Mouse (Mus musculus) CD8-positive naive resting alpha-beta T cell, adult 2 months (primary cell): ENCODE results near the gene Fbxl8.
"Not testable (repeated sequence)": the region's sequence is repeated elsewhere in the genome, so short reads cannot be mapped to it uniquely, and the experiment has no call there.

Experiments used
- DNase-seq, 2 experiments: peaks; one replicate each; pipeline ENCODE4 v3.0.0; 2022; ENCODE audit warnings: low read depth in 2 of 2, low spot score in 2 of 2

The Fbxl8 gene

GRCm38 (mm10) chr8:105264024-105264982, at the start of gene Fbxl8, which contains the start of gene Tradd:
TSS of gene Fbxl8 (plus strand) at chr8:105264648.
TSS of gene Tradd (minus strand) at chr8:105264609.
- peak; percentile 49 to 58 for DNase-seq

- DNase-seq = peak; percentile 6 to 56
These were observed 46.4 kb upstream of the Fbxl8 start for GRCm38 (mm10) chr8:105217926-105218522.

DNA sequence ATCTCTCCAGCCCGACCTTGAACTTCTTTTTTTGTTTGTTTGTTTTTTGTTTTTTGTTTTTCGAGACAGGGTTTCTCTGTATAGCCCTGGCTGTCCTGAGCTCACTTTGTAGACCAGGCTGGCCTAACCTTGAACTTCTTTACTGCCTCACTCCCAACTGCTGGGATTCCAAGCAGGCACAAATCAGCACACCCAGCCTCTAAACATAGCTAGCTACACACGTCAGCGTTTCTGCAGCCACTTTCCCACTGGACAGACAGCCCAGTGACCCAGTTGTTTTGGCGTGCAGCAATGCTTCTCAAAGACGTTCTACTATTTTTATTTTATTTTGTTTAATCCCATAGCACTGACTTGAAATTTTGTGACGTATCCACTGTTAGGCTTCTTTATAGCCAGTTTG, 40.6 kb upstream of the Fbxl8 start:
- DNase-seq = no peak

- DNase-seq = peak; percentile 92 to 97
These were observed 39.8 kb upstream of the Fbxl8 start, which contains the start of gene D230025D16Rik for GRCm38 (mm10) chr8:105224413-105225271. TSS of gene D230025D16Rik (plus strand) at chr8:105225145.

DNA sequence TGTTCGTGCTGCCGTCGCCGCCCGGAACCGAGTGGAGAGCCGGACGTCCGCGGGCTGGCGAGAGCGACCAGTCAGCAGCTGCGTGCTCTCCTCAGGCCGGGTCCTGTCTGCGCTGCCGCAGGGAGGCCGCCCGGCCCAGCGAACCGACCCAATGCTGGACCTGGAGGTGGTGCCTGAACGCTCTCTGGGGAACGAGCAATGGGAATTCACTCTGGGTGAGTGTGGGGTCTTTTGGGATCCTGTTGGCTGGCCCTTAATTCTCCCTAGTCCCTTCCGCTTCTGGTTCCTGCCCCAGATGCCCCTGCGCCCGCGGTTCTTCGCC, 39.2 kb upstream of the Fbxl8 start:
- DNase-seq = no peak

DNA sequence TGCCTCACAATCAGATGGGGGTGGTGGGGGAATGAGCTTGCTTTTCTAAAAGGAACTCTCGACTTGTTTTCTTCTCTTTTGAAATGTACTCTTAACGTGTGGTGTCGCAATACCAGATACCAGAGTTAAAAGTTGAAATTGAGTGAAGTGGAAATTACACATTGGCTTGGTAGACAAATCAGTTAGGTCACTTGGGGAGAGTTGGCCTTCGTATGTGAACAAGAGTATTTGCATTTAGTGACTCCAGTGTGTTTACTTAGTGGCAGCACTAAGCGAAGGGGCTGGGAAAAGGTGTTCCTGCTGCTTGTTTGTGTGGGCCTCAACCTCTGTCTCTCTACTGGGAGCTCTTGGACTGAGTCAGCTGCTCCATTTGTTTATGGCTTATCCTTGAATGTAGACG, 38.5 kb upstream of the Fbxl8 start:
- no peak for DNase-seq

DNA sequence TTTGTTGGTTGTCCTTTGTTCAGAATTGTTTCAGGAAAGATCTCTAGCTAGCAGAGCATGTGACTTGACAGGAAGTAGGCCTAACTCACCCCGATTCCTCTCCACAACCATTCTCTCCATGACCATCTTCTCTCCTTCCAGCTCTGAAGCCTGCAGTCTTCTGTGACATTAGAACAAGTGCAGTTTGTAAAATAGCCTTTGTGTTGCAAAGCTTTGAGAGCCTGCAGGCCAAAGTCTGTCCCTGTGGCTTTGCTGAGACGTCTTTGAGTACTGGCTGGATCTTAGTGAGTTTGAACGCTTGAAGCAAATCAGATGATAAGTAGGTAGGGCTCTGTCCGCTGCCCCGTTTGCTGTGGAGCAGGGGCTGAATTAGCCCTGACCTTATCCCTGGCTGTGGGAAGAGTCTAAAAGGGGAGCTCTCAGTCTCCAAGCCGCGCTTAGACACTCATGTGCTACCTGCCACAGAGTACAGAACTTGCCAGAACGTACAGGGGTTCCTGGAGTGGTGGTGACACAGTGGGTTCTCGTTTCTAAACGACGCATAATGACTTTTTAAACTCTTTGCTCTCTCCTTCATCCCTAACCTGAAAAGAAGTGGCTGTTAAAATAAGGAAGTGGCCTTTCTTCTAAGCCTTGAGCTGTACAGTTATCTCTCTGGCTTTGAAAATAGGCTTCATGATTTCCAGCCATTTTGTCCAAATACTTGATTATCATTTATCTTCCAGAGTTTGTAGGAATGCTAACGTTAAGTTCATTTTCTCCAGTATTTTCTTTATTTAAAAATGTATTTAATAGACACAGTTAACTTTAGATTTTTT, 32.7 kb upstream of the Fbxl8 start:
- DNase-seq = no peak

- not testable (repeated sequence) for DNase-seq
These were observed 32.1 kb upstream of the Fbxl8 start for GRCm38 (mm10) chr8:105232321-105232693.

DNA sequence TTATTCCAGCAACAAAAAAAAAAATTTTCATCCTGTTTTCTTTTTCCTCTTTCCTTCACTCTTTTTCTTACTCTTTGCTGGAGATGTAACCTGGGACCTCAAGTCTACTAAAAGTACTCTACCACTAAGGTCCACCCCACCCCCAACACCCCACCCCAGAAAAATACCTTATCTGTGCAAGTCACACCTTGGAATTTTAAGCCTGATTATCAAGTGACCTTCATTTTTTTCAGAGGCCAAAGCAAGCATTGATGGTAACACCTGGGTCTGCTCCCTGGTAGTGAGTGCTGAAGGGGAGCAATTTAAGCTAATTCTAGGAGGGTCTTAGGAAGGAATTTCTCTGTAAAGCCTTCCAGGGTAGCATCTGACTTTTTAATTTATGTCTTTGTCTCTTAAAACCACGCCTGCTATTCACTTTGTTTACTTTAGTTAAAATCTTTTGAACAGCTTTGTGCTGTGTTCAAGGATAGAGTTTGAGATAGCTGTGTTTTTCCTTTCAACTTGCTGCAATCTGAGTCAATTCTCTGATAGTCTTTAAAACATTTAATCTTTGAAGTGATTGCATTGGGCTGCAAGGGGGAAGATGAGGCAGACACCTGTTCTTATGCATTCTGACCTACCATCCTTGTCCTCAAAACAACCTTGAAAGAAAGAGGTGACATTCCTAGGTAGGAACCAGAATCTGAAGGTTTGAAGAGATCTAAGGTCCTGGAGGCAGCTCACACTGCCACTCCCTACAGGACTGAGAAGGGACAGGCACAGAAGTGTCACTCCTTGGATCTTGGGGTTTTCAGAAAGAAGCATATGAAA, 31.1 kb upstream of the Fbxl8 start:
- DNase-seq = no peak

- DNase-seq = no peak
These were observed 29.2 kb upstream of the Fbxl8 start for GRCm38 (mm10) chr8:105235206-105235605.

DNA sequence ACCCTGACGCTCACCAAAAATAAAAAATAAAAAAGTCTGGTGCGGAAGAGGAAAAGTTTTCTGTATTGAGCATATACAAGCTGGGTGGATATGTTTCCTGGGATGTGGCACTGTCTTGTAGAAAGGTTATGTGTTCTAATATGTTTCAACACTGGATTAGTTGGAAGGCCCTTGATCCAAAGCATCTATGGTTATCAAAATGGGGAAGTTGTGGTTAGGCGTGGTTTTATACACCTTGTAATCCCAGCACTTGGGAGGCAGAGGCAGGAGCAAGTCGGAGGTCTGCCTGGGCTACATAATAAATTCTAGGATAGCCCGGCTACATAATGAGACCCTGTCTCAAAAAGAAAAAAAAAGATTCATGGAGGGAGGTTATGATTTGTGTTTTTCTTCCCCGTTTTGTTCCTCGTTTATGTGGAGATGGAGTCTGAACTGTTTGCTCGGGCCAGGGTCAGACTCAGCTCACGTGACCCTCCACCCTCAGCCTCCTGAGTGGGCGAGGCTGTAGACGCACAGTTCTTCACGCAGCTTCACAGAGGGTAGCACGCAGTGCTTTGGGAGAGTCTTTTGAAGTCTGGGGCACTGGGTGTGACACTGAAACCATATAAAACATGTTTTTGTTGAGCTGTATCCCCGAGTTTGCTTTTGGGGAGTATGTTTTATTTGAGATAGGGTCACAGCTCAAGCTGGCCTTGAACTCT, 26.9 kb upstream of the Fbxl8 start:
- no peak for DNase-seq

DNA sequence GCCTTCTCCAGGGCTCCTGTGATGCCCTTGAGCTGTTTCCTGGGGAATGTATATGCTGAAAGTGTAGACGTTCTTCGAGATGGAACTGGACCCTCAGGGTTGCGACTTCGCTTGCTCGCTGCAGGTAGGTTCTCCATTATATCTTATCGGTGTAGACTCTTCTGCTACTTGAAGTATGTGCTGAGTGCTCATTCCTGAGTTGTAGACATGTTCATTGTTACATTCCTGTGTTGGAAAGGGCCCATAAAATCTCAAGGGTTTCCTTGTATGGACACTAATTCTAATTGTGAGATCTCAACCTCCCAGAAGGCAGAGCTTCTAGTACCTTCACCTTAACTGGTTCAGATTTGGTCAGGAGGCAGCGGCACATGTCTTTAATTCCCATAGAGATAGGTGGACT, 23.4 kb upstream of the Fbxl8 start:
- DNase-seq = no peak

DNA sequence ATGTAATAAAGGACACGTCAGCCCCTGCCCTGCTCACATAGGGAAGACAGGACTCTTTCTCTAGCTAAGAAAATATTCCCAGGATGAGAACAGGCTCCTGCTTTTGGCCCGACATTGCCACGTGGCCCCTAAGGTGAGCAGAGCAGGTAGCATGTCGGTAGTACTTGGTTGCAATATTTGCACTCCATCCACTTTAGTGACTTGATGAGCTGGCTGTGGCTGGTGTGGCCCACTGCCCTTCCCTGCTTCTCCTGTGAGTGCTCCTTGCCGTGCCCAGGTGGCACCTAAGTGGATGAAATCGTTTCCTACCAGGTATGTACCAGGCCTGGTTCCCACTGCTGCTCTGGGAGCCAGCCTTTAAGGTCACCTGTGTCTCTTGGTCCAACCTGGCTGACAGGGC, 12.5 kb upstream of the Fbxl8 start:
- no peak for DNase-seq

DNA sequence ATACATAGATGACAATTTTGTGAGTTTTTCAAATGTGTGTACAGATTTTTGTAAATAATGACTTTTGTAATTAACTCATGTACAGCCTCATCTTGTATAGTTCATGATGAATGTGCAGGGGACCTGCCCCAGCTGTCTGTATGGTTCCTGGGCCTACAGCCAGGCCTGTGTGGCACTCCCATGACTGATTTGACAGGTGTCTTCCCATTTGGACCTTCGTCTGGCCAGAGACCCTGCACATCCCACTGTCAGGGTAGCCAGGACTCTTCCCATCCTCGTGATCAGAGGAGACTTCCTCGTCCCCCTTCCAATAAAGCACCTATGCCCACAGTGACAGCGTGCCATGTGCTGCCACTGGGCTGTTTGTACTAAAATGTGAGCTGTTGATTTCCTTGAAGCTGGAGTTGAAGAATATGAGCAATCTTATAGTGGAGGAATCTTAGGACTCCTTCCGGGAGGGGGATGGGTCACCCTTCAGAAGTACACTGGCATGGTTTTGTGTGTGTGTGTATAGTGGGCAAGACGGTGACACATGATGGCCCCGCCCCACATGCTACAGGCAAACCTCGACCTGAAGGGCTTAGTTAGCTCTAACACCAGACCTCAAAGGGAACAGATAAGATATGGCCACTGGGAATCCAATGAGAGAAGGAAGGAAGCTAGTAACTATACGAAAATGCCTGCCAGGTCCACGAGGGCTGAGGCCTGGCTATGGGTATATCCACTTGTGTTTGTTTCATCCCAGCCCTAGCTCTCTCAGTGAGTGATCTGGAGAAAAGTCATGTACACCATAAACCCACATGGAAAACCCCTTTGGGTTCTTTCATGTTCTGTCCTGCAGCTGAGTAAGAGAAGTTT, 11.5 kb upstream of the Fbxl8 start:
- DNase-seq = no peak

- DNase-seq = no peak
These were observed 10.7 kb upstream of the Fbxl8 start for GRCm38 (mm10) chr8:105253766-105254151.

GRCm38 (mm10) chr8:105254152-105254965, 10.1 kb upstream of the Fbxl8 start:
- peak; percentile 87 to 91 for DNase-seq

- peak; percentile 40 to 54 for DNase-seq
These were observed 9.5 kb upstream of the Fbxl8 start, which contains the start of gene B3gnt9 for GRCm38 (mm10) chr8:105254966-105255350. TSS of gene B3gnt9 (minus strand) at chr8:105255153.
